Mouse (Mus musculus): ENCODE measurements around the gene B9d2.
"Not testable (repeated sequence)": the region's sequence is repeated elsewhere in the genome, so short reads cannot be mapped to it uniquely, and the experiment has no call there.

Gene B9d2

DNA sequence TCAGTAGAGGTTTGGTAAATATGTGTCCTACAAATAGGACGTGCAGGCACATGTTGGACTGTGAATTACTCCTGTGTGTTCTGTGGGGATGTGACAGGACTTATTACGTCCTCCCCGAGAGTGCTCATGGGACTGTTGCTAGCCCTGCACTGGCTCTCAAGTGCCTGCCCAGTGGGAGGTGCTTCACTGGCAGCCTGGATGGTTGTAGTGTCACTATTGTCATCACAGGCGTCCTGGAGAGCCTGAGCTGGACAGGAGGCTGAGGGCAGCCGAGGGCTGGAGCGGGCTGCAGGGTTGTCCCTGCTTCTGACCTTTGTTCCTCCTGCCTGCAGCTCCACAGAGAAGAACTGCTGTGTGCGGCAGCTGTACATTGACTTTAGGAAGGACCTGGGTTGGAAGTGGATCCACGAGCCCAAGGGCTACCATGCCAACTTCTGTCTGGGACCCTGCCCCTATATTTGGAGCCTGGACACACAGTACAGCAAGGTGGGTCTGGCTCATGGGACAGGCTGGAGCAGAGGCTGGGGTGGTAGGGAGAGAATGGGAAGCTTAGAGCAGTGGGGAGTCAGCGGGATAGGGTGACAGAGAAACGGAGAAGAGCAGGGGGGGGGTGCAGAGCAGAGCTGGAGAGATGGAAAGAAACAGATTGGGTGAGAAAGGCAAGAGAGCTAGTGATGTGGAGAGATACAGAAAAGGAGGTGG, 23.4 kb downstream of the B9d2 start:
- DNase-seq (ENCODE audit: low spot score in 2 of 2) = no peak

GRCm38 (mm10) chr7:25704716-25705364, 24.3 kb downstream of the B9d2 start:
- DNase-seq (ENCODE audit: low spot score in 2 of 2) = no peak

DNA sequence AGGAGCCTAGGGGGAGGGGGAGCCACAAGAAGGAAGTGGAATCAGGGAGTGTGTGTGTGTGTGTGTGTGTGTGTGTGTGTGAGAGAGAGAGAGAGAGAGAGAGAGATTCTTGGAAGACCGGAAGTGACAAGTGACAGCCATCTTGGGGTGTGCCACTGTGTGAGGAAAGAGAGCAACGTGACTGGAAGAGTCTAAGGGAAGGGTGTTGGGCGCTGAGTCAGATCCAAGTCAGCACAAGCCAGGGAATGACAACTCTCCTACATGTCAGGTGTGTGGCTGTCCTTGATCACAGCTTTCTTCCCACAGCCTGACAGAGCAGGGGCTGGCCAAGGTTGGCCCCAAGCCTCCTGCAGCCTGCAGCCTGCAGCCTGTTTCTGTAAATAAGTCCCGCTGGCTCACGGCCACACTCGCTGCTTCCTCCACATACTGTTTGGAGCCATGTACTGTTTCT, 25.2 kb downstream of the B9d2 start:
- peak in 1 of 2 experiments; percentile 19 for DNase-seq (ENCODE audit: low spot score in 2 of 2)

GRCm38 (mm10) chr7:25706578-25707170, 26.1 kb downstream of the B9d2 start:
- DNase-seq (ENCODE audit: low spot score in 2 of 2) = no peak

DNA sequence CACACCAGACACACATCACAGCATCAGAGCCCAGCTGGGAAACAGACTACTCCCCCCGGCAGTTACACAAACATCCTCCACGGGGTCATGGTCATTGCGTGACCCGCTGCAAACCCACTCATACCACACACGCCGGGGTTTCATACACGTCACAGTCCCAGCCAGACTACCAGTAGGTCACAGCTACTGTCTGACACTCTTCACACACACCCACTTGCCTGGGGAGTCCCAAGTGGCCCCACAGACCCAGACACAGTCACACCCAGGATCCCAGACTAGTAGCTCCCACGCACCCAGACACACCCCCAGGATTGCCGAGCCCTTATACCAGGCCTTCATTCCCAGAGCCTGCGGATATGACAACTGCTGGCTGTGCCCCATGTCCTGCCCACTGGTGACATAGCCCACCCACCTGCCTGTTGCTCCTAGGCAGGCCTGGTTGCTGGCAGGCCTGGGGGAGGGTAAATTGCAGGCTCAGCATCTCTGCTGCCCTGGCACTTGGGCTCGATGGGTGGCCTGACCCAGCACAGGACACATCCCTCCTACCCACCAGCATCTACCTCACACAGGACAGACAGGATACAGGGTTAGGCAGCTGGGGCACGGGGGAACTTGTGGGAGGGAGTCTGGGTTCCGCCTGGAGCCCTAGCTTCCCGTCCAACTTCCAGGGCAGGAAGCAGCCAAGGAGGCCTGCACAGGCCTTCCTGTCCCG, 27.2 kb downstream of the B9d2 start:
- DNase-seq (ENCODE audit: low spot score in 2 of 2) = no peak

DNA sequence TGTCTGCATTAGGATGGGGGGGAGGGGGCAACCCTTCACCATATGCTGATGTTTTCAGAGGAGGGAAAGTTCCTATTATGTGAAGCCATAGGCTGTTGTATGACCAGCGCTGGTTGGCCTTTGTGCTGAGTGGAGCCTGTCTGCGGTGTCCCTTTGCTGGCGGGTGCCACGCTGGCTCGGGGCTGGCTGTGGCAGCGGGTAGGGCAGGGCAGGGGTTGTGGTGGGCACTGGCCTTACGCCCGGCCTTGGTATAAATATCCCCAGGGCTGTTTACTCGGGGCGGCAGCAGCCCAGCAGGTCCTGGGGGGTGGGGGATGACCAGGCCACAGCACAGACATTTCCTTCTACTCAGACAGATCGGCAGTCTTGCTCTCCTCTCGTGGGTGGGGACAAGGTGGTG, 29.4 kb downstream of the B9d2 start:
- peak in 1 of 2 experiments; percentile 42 for DNase-seq (ENCODE audit: low spot score in 2 of 2)

GRCm38 (mm10) chr7:25710519-25711130, 30.0 kb downstream of the B9d2 start:
- DNase-seq (ENCODE audit: low spot score in 2 of 2) = peak in 1 of 2 experiments; percentile 36

- no peak for DNase-seq (ENCODE audit: low spot score in 2 of 2)
These were observed 30.6 kb downstream of the B9d2 start for GRCm38 (mm10) chr7:25711165-25711564.

DNA sequence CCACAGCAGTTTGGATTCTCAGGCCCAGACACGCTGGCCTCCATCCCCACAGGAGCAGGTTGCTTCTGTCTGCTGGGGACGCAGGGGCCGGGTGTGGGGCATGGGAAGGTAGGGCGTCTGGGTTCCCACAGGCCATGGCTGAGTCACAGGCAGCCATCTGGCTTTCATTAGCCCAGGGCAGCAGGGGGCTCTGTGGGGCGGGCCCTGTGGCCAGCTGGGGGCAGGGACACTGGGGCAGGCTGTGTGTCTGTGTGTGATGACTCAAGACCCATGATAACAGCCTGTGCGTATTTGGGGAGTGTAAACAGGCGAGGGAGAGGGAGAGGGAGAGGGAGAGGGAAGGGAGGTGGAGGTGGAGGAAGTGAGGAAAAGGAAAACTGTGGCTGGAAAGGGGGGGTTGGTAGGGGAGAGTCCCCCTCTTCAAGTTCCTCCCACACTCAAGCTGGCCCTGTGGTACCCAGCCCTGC, 31.2 kb downstream of the B9d2 start:
- DNase-seq (ENCODE audit: low spot score in 2 of 2) = peak; percentile 71 to 87

DNA sequence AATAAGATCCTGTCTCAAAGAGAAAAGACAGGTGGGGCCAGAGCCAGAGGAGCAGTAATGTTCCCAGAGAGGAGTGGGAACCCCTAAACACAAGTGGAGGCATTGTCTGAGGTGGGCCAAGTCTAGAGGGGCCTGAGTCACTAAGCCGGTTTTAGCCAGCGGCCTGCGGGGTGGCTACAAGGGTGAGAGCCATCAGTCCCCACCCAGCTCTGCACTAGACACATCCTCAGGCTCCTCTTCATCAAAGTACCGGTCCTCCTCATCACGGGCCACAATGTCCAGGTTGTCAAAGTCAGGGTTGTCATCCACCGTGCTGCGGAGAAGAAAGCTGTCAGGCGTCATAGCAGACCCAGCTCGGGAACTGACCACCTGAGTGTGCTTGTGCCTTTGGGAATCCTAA, 32.2 kb downstream of the B9d2 start:
- no peak for DNase-seq (ENCODE audit: low spot score in 2 of 2)

GRCm38 (mm10) chr7:25714581-25714980, 34.0 kb downstream of the B9d2 start:
- DNase-seq (ENCODE audit: low spot score in 2 of 2) = no peak

DNA sequence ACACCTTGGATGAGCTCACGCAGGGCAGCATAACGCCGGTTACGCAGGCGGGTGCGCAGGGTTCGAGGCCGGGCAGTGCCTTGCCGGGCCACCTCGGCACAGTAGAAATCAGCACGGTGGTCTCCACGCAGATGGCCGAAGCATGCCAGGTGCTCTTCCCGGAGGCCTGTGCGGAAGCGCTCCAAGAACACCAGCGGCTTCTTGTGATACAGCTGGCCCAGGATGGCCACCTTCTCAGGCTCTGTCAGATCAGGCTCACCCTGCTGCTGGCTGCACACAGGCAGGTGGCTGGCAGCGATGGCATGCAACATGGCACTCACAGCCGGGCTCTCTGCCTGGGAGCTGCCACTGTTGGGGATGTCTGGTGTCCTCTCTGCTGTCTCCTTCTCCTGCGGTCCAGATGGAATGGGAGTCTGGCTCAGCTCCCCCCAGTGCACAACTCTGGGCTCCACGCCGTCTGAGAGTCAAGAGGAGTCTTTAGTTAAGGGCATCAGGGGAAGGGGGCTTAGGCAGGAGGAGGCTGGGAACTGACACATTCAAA, 35.2 kb downstream of the B9d2 start:
- no peak for DNase-seq (ENCODE audit: low spot score in 2 of 2)

DNA sequence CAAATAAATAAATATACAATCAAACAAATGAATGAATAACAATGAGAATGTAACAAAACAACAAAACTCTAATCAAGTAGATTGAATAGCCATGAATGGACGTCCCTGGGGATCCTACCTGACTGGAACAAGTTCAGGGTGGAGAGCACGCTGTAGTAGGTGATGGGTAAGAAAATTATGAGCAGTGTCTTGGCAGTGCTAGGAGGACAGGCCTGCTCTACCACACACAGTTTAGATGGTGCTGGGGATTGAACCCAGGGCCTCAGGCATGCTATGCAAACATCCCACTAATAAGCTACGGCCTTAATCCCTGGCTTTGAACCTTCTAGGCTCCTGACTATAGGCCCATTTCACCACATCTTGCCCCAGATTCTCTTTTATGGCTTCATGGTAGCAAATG, 36.9 kb downstream of the B9d2 start:
- no peak for DNase-seq (ENCODE audit: low spot score in 2 of 2)

- peak; percentile 87 to 92 for DNase-seq (ENCODE audit: low spot score in 2 of 2)
These were observed 38.3 kb downstream of the B9d2 start, which contains the start of gene Ccdc97 for GRCm38 (mm10) chr7:25718788-25719417. Ccdc97 (minus strand) TSS chr7:25719088.

GRCm38 (mm10) chr7:25719761-25720610, 39.4 kb downstream of the B9d2 start:
- DNase-seq (ENCODE audit: low spot score in 2 of 2) = no peak

DNA sequence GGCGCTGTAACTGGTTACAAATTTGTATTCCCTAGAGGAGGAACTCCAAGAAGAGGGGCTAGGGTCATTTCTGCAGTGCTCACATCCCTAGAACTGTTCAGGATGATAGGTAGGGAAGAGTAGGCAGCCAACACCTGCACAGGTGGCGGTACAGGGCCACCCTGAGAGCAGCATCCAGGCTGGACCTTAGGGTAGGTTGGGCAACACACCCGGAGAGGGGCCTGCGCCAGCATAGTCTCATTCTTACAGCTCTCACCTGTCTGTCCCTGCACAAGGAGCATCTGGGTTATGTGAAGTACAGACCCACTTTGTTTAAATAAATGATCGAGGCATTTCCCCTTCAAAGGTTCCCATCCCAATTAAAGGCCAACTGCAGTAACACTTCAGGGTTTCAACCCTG, 40.2 kb downstream of the B9d2 start:
- DNase-seq (ENCODE audit: low spot score in 2 of 2) = no peak

- not testable (repeated sequence) for DNase-seq (ENCODE audit: low spot score in 2 of 2)
These were observed 41.2 kb downstream of the B9d2 start for GRCm38 (mm10) chr7:25721776-25722175.

- no peak for DNase-seq (ENCODE audit: low spot score in 2 of 2)
These were observed 45.3 kb downstream of the B9d2 start for GRCm38 (mm10) chr7:25725886-25726285.

DNA sequence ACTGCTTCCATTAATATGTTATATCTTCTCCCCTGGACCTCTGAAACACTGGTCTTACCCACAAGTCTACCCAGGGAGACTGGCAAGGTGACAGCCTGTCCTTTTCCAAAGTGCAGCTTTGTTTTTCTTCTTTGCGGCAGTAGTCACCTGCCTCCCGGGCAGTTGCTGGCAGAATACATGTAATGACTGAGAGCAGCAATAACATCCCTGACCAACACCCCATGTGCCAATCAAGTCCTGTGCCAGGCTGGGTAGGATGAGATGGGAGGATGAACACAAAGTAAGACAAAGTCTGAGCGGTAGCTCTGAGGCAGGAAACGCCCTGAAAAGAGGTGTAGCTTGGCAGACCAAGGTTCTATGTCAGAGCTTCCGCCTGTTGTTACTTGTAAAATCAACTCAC, 47.2 kb downstream of the B9d2 start:
- DNase-seq (ENCODE audit: low spot score in 2 of 2) = no peak

- no peak for DNase-seq (ENCODE audit: low spot score in 2 of 2)
These were observed 48.8 kb downstream of the B9d2 start for GRCm38 (mm10) chr7:25729396-25729795.

All from urinary bladder, adult 18-20 months (tissue).